Mouse (Mus musculus) limb, embryonic 15.5 days (tissue): ENCODE measurements at regions not wholly inside any gene's neighbourhood (a gene's known extent, or its start where the extent isn't known, plus 50 kb on each side); places are given as distances from the start of the nearest gene placed in this dataset.
A peak's percentile ranks its signal among the peaks of the same experiment; 100 is the strongest.

Source experiments
- ATAC-seq: fragments of 200-750 bp; cut with Nextera tagmentation; 2 replicates; pipeline ENCODE4 v1.8.0; 2017; ENCODE audit warnings: low read depth, moderate TSS enrichment; ENCODE audit not compliant: insufficient number of reproducible peaks, low FRiP score, low TSS enrichment
- H3K27ac ChIP-seq: fragments of 300-500 bp; sonication (generic); 2 replicates; pipeline ENCODE4 v1.5.1; 2015; ENCODE audit warnings: moderate library complexity, mild to moderate bottlenecking, inconsistent platforms
- H3K27me3 ChIP-seq: fragments of 300-500 bp; sonication (generic); 2 replicates; pipeline ENCODE4 v1.6.1; 2015; ENCODE audit warnings: inconsistent platforms
- H3K36me3 ChIP-seq: fragments of 300-500 bp; sonication (generic); 2 replicates; pipeline ENCODE4 v1.6.1; 2015; ENCODE audit warnings: inconsistent platforms
- H3K4me1 ChIP-seq: fragments of 300-500 bp; sonication (generic); 2 replicates; pipeline ENCODE4 v1.6.1; 2015; ENCODE audit warnings: inconsistent platforms
- H3K4me2 ChIP-seq: fragments of 300-500 bp; sonication (generic); 2 replicates; pipeline ENCODE4 v1.6.1; 2015; ENCODE audit warnings: mild to moderate bottlenecking, inconsistent platforms
- H3K4me3 ChIP-seq: fragments of 300-500 bp; sonication (generic); 2 replicates; pipeline ENCODE4 v1.5.1; 2015; ENCODE audit warnings: mild to moderate bottlenecking, inconsistent platforms
- H3K9ac ChIP-seq: fragments of 300-500 bp; sonication (generic); 2 replicates; pipeline ENCODE4 v1.6.1; 2015; ENCODE audit warnings: inconsistent platforms
- H3K9me3 ChIP-seq: fragments of 300-500 bp; sonication (generic); 2 replicates; pipeline ENCODE4 v1.6.1; 2016; ENCODE audit warnings: inconsistent platforms
- WGBS: fragments of 180-500 bp; shearing (Covaris S2); methylation state at CpG from one replicate; pipeline ENCODE4 v1.1.7; 2015; 5-methylcytosine and 5-hydroxymethylcytosine counted together

DNA sequence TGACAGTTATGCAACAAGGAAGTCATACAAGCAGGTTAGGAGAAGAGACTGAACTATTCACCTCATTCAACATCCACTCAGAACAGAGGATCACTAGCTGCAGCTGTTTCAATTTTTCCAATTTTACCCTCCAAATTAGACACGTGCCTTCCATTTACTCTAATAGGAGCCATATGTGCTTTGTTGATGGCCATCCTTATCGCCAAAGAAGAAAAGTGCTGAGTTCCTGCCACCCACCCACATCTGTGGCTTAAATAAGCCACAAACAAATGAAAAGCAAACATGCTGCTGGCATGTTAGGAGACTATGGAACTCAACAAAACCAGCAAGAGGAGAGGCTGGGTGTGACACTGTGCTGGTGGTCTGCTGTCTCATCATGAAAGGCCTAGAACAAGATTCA is 1786.1 kb downstream of the 9330182O14Rik start:
- Histone ChIP-seq H3K27ac (no peak overlapping the region), H3K4me2 (no peak overlapping the region), H3K9me3 (no peaks in the 10 kb centered on the region), H3K4me1 (no peaks in the 10 kb centered on the region), H3K9ac (no peak overlapping the region), H3K27me3 (no peaks in the 10 kb centered on the region), H3K36me3 (no peaks in the 10 kb centered on the region), H3K4me3 (no peak overlapping the region)
- WGBS: 20% methylated on average over 2 of the region's 2 CpGs
- 0 out of 2 replicates have a peak, but pooled peaks have one; percentile 24 for ATAC-seq

DNA sequence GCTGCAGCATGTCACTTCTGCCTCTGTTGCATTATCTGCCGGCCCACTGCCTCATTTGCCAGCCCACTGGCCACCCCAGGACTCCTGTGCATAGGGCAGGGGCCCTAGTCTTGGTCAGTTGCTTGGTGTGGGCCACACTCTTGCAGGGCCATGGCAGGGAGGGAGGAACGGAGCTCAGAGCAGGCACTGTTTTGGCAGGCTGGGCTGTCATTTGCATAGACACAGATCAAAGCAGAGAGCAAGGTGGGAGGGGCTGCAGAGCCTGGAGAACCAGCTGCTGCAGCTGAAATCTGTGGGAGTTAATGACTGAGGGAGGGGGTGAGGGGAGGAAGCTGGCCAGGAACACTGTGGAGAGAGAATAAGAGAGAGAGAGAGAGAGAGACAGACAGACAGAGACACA is 1802.5 kb downstream of the 9330182O14Rik start:
- WGBS: 28% methylated on average over 2 of the region's 2 CpGs
- Histone ChIP-seq H3K27me3 (no peaks in the 10 kb centered on the region), H3K9ac (no peak overlapping the region), H3K9me3 (0 out of 2 replicates have a peak, but pooled peaks cover 4% of the 10 kb centered on the region), H3K36me3 (no peaks in the 10 kb centered on the region), H3K4me3 (no peak overlapping the region), H3K4me2 (no peak overlapping the region), H3K4me1 (no peaks in the 10 kb centered on the region), H3K27ac (no peak overlapping the region)
- no peak for ATAC-seq

DNA sequence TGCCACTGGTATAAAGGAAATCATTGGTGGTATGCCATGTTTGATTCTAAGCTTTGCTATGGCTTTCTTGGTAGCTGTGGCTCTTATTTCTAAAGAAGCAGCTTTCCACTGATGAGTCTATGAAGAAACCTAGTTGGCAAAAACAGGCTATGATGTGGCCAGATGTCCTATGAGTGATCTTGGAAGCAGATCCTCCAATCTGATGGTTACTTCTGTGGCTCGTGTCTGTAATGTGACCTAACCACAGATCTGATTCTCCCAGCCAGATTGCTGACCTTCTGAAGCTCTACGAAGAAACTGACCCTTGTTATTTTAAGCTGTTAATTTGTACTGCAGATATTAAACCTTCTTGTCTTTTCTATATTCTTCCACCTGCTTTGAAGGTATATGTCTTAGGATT is 1811.1 kb downstream of the 9330182O14Rik start:
- no peaks in the 10 kb centered on the region for H3K9me3 ChIP-seq
- H3K27ac ChIP-seq: no peak overlapping the region
- H3K4me2 ChIP-seq: no peak overlapping the region
- H3K27me3 ChIP-seq: no peaks in the 10 kb centered on the region
- 85% methylated on average over 2 of the region's 2 CpGs for WGBS
- no peak overlapping the region for H3K9ac ChIP-seq
- H3K4me3 ChIP-seq: no peak overlapping the region
- no peak for ATAC-seq
- peaks cover 6% of the 10 kb centered on the region; the same call in 1 of the 2 replicates for H3K4me1 ChIP-seq
- no peaks in the 10 kb centered on the region for H3K36me3 ChIP-seq

DNA sequence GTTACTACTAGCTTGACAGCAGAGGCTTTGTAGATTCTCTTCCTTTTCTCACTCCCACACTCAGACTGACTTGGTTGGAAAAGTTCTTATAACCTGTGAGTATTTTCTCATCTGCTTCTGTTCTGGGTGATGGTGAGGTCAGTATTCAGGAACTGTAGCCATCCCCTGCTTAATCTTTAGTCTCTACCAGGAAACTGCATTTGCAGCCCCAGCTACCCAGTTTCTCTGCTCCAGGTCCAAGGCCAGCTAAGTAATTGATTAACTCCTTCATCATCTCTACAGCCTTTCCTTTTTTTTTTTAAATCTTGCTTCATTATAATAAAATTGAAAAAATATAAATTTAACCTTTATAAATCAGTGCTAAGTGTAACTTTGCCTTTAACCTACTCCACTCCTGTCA is 1813.7 kb downstream of the 9330182O14Rik start:
- no peak overlapping the region for H3K4me2 ChIP-seq
- H3K4me3 ChIP-seq: no peak overlapping the region
- no peaks in the 10 kb centered on the region for H3K27me3 ChIP-seq
- no peak overlapping the region for H3K9ac ChIP-seq
- H3K36me3 ChIP-seq: no peaks in the 10 kb centered on the region
- no peak for ATAC-seq
- no peaks in the 10 kb centered on the region for H3K9me3 ChIP-seq
- peaks cover 6% of the 10 kb centered on the region; the same call in 1 of the 2 replicates for H3K4me1 ChIP-seq
- no peak overlapping the region for H3K27ac ChIP-seq

DNA sequence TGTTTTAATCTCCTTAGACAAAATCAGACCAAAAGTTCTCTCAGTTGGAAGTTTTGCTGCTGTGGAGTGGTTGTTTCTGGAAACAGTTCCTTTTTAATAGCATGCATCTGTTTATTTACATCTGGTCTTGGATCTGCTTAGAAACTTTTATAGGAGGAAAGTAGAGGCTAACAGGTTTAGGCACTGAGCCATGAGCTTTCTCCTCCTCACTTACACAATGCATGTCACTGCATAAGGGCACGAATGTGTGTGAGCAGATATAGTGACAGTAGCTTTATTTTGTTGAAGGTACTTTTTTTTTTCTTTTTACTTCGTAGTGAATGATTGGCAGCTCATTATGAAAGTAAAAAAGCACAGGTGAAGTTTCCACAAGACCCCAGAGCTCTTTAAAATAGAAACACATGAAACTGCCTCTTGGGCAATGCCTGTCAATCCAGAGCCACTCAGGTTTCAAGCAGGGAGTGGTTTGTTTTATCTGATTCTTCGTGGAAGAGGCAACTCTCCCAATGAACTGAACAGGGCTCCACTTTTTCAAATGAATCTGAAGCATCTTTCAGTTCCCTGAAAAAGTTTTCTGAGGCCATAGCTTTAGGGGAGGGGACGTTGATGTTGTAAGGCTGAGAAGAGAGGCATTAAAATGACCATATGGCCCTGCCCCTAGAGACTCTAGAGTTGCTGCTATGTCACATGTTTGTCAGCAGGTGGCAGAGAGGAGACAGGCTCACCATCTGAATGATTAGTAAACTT is 1814.4 kb downstream of the 9330182O14Rik start:
- WGBS: 7% methylated on average over 4 of the region's 4 CpGs
- Histone ChIP-seq H3K4me2 (no peak overlapping the region), H3K27ac (no peak overlapping the region)

DNA sequence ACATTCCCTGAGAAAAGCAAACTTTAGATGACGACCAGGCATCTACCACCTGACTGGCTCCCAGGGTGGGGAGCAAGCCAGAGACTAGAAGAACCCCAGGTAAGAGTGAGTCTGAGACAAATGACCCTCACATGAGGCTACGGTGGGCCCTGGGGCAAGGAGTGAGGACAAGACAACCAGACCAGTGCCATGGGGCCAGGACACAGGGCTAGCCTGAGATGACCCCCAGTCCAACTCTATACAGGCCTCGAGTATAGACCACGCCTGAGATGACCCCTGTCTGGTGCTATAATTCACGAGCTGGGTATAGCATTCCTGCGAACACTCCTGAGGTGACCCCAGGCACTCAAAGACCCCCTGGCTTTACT is 1814.9 kb downstream of the 9330182O14Rik start:
- Histone ChIP-seq H3K9ac (no peak overlapping the region), H3K9me3 (no peaks in the 10 kb centered on the region), H3K36me3 (no peaks in the 10 kb centered on the region), H3K4me3 (no peak overlapping the region), H3K4me2 (no peak overlapping the region), H3K27me3 (no peaks in the 10 kb centered on the region), H3K4me1 (peaks cover 6% of the 10 kb centered on the region; the same call in 1 of the 2 replicates), H3K27ac (no peak overlapping the region)
- 0 out of 2 replicates have a peak, but pooled peaks have one; percentile 23 for ATAC-seq
- 56% methylated on average over 6 of the region's 6 CpGs for WGBS

More for the DNA sequence above, 1814.4 kb downstream of the 9330182O14Rik start:
- Histone ChIP-seq H3K4me3 (no peak overlapping the region), H3K4me1 (peaks cover 6% of the 10 kb centered on the region; the same call in 1 of the 2 replicates), H3K9ac (no peak overlapping the region), H3K36me3 (no peaks in the 10 kb centered on the region), H3K9me3 (no peaks in the 10 kb centered on the region), H3K27me3 (no peaks in the 10 kb centered on the region)
- ATAC-seq: 0 out of 2 replicates have a peak, but pooled peaks have one; percentile 22

DNA sequence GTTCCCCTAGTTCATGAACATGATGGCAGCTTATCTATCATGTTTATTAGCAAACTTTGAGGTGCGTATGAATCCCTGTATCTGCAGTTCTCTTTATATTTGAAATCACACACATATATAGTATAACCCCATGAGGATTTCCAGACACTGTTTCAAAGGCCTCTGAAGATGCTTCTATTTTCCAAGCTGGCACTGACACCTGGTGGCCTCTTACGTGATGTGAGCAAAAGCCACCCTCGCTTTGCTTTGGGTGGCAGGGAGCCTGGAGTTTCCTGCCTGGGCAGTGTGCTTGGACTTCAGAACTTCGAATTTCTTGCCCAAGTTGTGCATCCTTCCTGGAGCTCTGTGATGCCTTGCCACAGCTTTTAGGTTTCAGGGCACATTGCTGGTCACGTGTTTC is 1817.1 kb downstream of the 9330182O14Rik start:
- no peaks in the 10 kb centered on the region for H3K36me3 ChIP-seq
- WGBS: 53% methylated on average over 5 of the region's 5 CpGs
- ATAC-seq: no peak

DNA sequence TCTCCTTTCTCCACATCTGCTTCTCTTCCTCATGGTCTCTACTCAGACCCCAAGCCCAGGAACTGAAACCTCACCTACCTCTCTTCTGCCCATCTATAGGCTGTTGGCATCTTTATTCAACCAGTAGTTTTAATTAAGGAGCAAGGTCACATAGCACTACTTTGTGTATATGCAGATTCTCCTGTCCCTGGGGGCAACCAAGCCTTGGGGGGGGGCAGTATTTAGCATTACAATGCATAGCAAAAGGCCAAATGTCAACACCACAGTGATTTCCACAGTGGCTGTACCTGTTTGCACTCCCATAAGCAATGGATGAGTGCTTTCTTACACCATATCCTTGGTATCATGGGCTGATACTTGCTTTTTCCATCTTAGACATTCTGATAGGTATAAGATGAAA is 1826.4 kb downstream of the 9330182O14Rik start:
- H3K27ac ChIP-seq: no peak overlapping the region
- no peaks in the 10 kb centered on the region for H3K27me3 ChIP-seq
- H3K36me3 ChIP-seq: no peaks in the 10 kb centered on the region
- H3K9ac ChIP-seq: no peak overlapping the region
- H3K4me3 ChIP-seq: no peak overlapping the region
- ATAC-seq: no peak
- H3K4me1 ChIP-seq: no peaks in the 10 kb centered on the region
- H3K9me3 ChIP-seq: no peaks in the 10 kb centered on the region
- H3K4me2 ChIP-seq: no peak overlapping the region

More for the DNA sequence above, 1817.1 kb downstream of the 9330182O14Rik start:
- Histone ChIP-seq H3K4me1 (peaks cover 6% of the 10 kb centered on the region; the same call in 1 of the 2 replicates), H3K9ac (no peak overlapping the region), H3K4me3 (no peak overlapping the region), H3K9me3 (no peaks in the 10 kb centered on the region), H3K27me3 (no peaks in the 10 kb centered on the region), H3K27ac (no peak overlapping the region), H3K4me2 (no peak overlapping the region)

DNA sequence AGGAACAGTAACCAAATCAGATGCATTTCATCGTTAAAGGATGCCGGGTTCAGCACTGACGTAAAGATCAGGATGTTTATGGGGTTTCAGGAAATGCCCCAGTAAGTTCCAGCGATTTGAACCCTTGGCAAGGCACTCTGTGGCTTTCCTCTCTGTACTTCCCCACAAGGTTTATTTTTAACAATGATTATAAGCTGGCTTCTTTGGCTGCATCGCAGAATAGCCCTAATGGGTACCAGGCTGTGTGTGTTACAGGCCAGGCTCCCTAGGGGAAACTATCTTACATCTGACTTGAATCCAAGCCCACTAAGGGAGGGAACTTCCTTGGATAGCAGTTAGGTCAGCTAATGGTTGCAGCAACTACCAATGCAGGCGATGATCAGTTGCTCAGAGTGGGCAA is 1836.7 kb downstream of the 9330182O14Rik start:
- no peaks in the 10 kb centered on the region for H3K27me3 ChIP-seq
- H3K4me1 ChIP-seq: no peaks in the 10 kb centered on the region
- no peak overlapping the region for H3K9ac ChIP-seq
- H3K9me3 ChIP-seq: no peaks in the 10 kb centered on the region
- no peak overlapping the region for H3K27ac ChIP-seq
- ATAC-seq: no peak
- WGBS: 49% methylated on average over 6 of the region's 6 CpGs
- H3K4me2 ChIP-seq: no peak overlapping the region
- no peaks in the 10 kb centered on the region for H3K36me3 ChIP-seq
- H3K4me3 ChIP-seq: no peak overlapping the region

DNA sequence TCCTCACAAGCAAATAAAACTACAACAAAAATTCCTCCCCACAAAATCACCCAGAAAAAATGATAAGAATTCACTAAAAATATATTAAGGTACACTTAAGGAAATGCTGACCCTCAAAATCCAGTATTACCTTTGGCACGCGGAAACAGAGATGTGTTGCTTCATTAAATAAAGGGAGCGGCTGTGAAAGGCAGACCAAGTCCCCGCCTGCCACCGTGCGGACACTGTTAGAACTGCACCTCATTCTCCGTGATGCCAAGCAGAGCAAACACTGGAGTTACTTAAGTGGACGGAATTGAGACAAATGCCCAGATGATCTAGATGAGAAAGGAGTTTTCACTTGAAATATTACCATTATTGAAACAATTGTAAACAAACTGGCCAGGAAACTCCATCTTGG is 1839.1 kb downstream of the 9330182O14Rik start:
- H3K4me2 ChIP-seq: no peak overlapping the region
- WGBS: 5% methylated on average over 8 of the region's 8 CpGs
- no peak for ATAC-seq

DNA sequence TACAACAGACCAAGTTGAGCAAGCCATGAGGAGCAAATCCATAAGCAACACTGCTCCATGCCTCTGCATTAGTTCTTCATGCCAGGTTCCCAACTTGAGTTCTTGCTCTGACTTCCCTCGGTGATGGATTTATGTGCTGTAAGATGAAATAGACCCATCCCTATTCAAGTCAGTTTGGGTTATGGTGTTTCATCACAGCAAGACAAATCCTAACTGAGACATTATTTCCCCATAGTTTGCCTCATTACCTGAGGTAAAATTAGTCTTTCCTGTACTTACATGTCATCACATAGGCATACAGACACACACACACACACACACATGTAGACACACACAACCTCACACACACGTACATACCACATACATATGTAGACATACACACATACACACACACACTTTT is 1843.0 kb downstream of the 9330182O14Rik start:
- Histone ChIP-seq H3K4me2 (no peak overlapping the region), H3K27me3 (no peaks in the 10 kb centered on the region), H3K27ac (no peak overlapping the region), H3K9ac (no peak overlapping the region), H3K4me1 (no peaks in the 10 kb centered on the region), H3K9me3 (no peaks in the 10 kb centered on the region), H3K36me3 (no peaks in the 10 kb centered on the region), H3K4me3 (no peak overlapping the region)
- ATAC-seq: no peak
- 90% methylated on average over 2 of the region's 2 CpGs for WGBS

More for the DNA sequence above, 1839.1 kb downstream of the 9330182O14Rik start:
- Histone ChIP-seq H3K9ac (no peak overlapping the region), H3K4me3 (no peak overlapping the region), H3K9me3 (no peaks in the 10 kb centered on the region), H3K27ac (no peak overlapping the region), H3K36me3 (no peaks in the 10 kb centered on the region), H3K27me3 (no peaks in the 10 kb centered on the region), H3K4me1 (no peaks in the 10 kb centered on the region)

DNA sequence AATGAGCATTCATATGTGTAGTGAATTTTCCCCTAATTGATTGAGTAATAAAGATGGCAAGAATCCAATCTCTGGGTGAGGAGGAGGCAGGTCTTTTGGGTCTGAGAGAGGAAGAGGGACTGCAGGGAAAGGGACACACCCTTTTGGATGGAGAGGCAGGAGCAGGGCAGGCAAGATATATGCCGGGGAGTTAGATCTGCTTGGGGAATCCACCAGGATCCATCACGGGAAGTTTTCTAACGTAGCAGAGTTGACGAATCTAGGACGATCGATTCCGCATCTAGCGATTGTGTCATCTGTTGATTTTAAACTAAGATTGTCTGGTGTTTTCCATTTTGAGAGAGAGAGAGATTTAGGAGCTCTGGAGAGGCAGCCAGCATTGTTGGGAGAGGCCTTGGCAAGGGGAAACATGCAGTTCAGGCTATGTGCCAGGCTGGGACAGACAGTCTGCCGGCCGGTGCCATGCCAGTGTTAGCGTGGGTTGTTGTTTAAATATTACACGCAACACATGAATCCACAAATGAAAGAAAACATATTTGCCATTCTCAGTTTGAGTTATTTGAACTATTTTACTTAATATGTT is 1843.6 kb downstream of the 9330182O14Rik start:
- WGBS: 84% methylated on average over 12 of the region's 12 CpGs
- no peak for ATAC-seq
- H3K4me2 ChIP-seq: no peak overlapping the region

More for the DNA sequence above, 1843.6 kb downstream of the 9330182O14Rik start:
- no peaks in the 10 kb centered on the region for H3K27me3 ChIP-seq
- no peaks in the 10 kb centered on the region for H3K36me3 ChIP-seq
- no peak overlapping the region for H3K9ac ChIP-seq
- H3K27ac ChIP-seq: no peak overlapping the region
- no peaks in the 10 kb centered on the region for H3K4me1 ChIP-seq
- H3K9me3 ChIP-seq: no peaks in the 10 kb centered on the region
- no peak overlapping the region for H3K4me3 ChIP-seq
